Mouse (Mus musculus): ENCODE data around the gene Srarp. TPM values are rescaled to one million over a fixed set of nuclear protein-coding genes. Genes with fewer than 3 reads are reported as not detected.

Gene Srarp
- total RNA-seq, 1 experiment: not detected

DNA sequence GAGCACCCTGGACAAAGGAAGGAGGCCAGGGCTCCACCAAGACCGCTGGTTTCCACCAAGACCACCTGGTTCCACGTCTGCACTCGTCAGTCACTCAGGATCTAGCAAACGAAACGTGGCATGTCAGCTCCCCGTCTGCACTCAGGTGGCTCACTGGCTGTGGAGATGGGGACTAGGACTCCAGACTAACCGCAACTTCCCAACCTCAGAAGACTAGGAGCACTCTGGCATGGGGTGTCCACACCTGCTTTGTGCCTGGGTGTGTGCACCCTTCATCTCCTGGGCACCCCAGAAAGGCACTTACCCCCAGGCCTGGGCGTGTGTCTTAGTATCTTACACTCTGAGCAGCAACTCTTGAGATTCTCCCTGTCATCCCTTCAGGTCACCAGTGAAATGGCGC is 23.9 kb upstream of the Srarp start:
- no peak for DNase-seq (ENCODE audit: low read depth, low spot score)
- Histone ChIP-seq H3K4me1 (ENCODE audit: control insufficient read depth in 2 of 2, insufficient read depth in 2 of 2, low read length in 2 of 2, poor library complexity in 1 of 2) (peaks cover 2 to 16% of the 10 kb centered on the region in 2 experiments; a peak in 3 of 4 replicates), H3K9ac (ENCODE audit: insufficient read depth, low read depth, low read length, poor library complexity, severe bottlenecking) (no peak overlapping the region), H3K36me3 (ENCODE audit: control insufficient read depth, insufficient read depth, low read length, poor library complexity, severe bottlenecking) (peaks cover 7% of the 10 kb centered on the region; the same call in 1 of the 2 replicates), H3K4me3 (ENCODE audit: insufficient read depth in 1 of 2, low read depth in 1 of 2, low read length in 2 of 2, poor library complexity in 1 of 2, severe bottlenecking in 1 of 2) (no peak overlapping the region), H3K9me3 (ENCODE audit: control insufficient read depth, insufficient read depth, low read depth, low read length) (no peaks in the 10 kb centered on the region), H3K27ac (ENCODE audit: insufficient read depth, low read depth, low read length, poor library complexity, severe bottlenecking) (no peak overlapping the region)
- no peak for TF ChIP-seq ZNF384 (IDR thresholded peaks at IDR 0.05; ENCODE audit: low read depth, low read length)
- no peak for TF ChIP-seq ZC3H11A (IDR thresholded peaks at IDR 0.05; ENCODE audit: borderline replicate concordance, low read depth, low read length)
- TF ChIP-seq HCFC1 (IDR thresholded peaks at IDR 0.05; ENCODE audit: borderline replicate concordance, insufficient read depth, low read length): no peak
- TF ChIP-seq MAFK (IDR thresholded peaks at IDR 0.05; ENCODE audit: insufficient read depth, low read depth, low read length): no peak
- TF ChIP-seq CHD2 (IDR thresholded peaks at IDR 0.05; ENCODE audit: low read depth, low read length): no peak
- in situ Hi-C loops (cut with MboI; ENCODE audit: low sequenced_read_pairs in 2 of 2, unreplicated experiment in 2 of 2): no loop called here

- no peak for TF ChIP-seq HCFC1 (IDR thresholded peaks at IDR 0.05; ENCODE audit: borderline replicate concordance, insufficient read depth, low read length)
- in situ Hi-C loops (cut with MboI; ENCODE audit: low sequenced_read_pairs in 2 of 2, unreplicated experiment in 2 of 2): no loop called here
- no peak for DNase-seq (ENCODE audit: low read depth, low spot score)
- Histone ChIP-seq H3K27ac (ENCODE audit: insufficient read depth, low read depth, low read length, poor library complexity, severe bottlenecking) (no peak overlapping the region), H3K36me3 (ENCODE audit: control insufficient read depth, insufficient read depth, low read length, poor library complexity, severe bottlenecking) (peaks cover 6% of the 10 kb centered on the region; the same call in 1 of the 2 replicates), H3K9ac (ENCODE audit: insufficient read depth, low read depth, low read length, poor library complexity, severe bottlenecking) (no peak overlapping the region), H3K4me1 (ENCODE audit: control insufficient read depth in 2 of 2, insufficient read depth in 2 of 2, low read length in 2 of 2, poor library complexity in 1 of 2) (peaks cover 2 to 16% of the 10 kb centered on the region in 2 experiments; a peak in 3 of 4 replicates), H3K9me3 (ENCODE audit: control insufficient read depth, insufficient read depth, low read depth, low read length) (no peaks in the 10 kb centered on the region), H3K4me3 (ENCODE audit: insufficient read depth in 1 of 2, low read depth in 1 of 2, low read length in 2 of 2, poor library complexity in 1 of 2, severe bottlenecking in 1 of 2) (no peak overlapping the region)
Observed at GRCm38 (mm10) chr4:141458888-141459287, 23.0 kb upstream of the Srarp start.

GRCm38 (mm10) chr4:141458236-141458635 is 22.3 kb upstream of the Srarp start:
- Histone ChIP-seq H3K4me1 (ENCODE audit: control insufficient read depth in 2 of 2, insufficient read depth in 2 of 2, low read length in 2 of 2, poor library complexity in 1 of 2) (peaks cover 2 to 16% of the 10 kb centered on the region in 2 experiments; a peak in 3 of 4 replicates), H3K9ac (ENCODE audit: insufficient read depth, low read depth, low read length, poor library complexity, severe bottlenecking) (no peak overlapping the region), H3K9me3 (ENCODE audit: control insufficient read depth, insufficient read depth, low read depth, low read length) (no peaks in the 10 kb centered on the region), H3K36me3 (ENCODE audit: control insufficient read depth, insufficient read depth, low read length, poor library complexity, severe bottlenecking) (peaks cover 5% of the 10 kb centered on the region; the same call in 1 of the 2 replicates), H3K4me3 (ENCODE audit: insufficient read depth in 1 of 2, low read depth in 1 of 2, low read length in 2 of 2, poor library complexity in 1 of 2, severe bottlenecking in 1 of 2) (no peak overlapping the region), H3K27ac (ENCODE audit: insufficient read depth, low read depth, low read length, poor library complexity, severe bottlenecking) (peak overlapping the region; percentile 11; the same call in 1 of the 2 replicates)
- in situ Hi-C loops (cut with MboI; ENCODE audit: low sequenced_read_pairs in 2 of 2, unreplicated experiment in 2 of 2): no loop called here
- no peak for TF ChIP-seq ZC3H11A (IDR thresholded peaks at IDR 0.05; ENCODE audit: borderline replicate concordance, low read depth, low read length)
- TF ChIP-seq ZNF384 (IDR thresholded peaks at IDR 0.05; ENCODE audit: low read depth, low read length): no peak
- no peak for TF ChIP-seq CHD2 (IDR thresholded peaks at IDR 0.05; ENCODE audit: low read depth, low read length)
- TF ChIP-seq MAFK (IDR thresholded peaks at IDR 0.05; ENCODE audit: insufficient read depth, low read depth, low read length): no peak
- no peak for TF ChIP-seq HCFC1 (IDR thresholded peaks at IDR 0.05; ENCODE audit: borderline replicate concordance, insufficient read depth, low read length)
- DNase-seq (ENCODE audit: low read depth, low spot score): no peak

DNA sequence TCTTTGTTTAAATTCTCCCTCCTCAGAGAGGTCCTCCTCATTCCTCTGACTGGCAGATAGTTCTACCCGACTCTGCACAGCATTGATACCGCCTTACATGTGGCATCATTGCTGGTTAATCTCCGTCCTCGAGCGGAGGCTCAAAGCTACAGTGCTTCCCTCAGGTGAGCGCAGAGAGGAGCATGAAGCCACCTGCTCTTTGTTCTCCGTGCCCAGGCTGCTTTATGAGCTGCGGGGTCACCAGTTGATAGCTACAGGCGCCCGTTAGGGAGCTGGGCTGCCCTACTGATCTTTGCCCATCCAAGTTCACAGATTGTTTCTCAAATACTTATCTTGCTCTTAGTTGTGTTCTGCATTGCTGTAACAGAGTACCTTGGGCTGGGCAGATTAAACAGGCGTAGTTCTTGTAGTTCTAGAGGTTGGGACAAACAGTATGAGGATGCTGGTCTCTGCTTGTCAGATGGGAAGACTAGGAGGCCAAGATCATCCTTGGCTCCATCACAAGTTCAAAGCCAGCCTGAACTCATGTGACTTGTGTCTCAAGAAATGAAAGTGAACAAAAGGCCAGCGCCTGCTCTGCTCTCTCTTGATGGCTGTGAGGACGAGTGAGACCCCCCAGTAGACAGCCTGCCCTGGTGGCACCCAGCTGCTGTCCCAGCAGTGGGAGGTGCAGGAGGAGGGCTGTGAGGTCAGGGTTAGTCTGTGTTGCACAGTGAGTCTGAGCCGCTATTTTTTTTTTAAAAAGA is 20.5 kb upstream of the Srarp start:
- in situ Hi-C loops (cut with MboI; ENCODE audit: low sequenced_read_pairs in 2 of 2, unreplicated experiment in 2 of 2): no loop called here
- H3K27ac ChIP-seq (ENCODE audit: insufficient read depth, low read depth, low read length, poor library complexity, severe bottlenecking): no peak overlapping the region
- DNase-seq (ENCODE audit: low read depth, low spot score): no peak
- H3K9ac ChIP-seq (ENCODE audit: insufficient read depth, low read depth, low read length, poor library complexity, severe bottlenecking): no peak overlapping the region
- H3K4me1 ChIP-seq (ENCODE audit: control insufficient read depth in 2 of 2, insufficient read depth in 2 of 2, low read length in 2 of 2, poor library complexity in 1 of 2): peaks cover 2 to 14% of the 10 kb centered on the region in 2 experiments; a peak in 3 of 4 replicates
- H3K4me3 ChIP-seq (ENCODE audit: insufficient read depth in 1 of 2, low read depth in 1 of 2, low read length in 2 of 2, poor library complexity in 1 of 2, severe bottlenecking in 1 of 2): no peak overlapping the region
- peaks cover 2% of the 10 kb centered on the region; the same call in 1 of the 2 replicates for H3K36me3 ChIP-seq (ENCODE audit: control insufficient read depth, insufficient read depth, low read length, poor library complexity, severe bottlenecking)
- no peaks in the 10 kb centered on the region for H3K9me3 ChIP-seq (ENCODE audit: control insufficient read depth, insufficient read depth, low read depth, low read length)
- TF ChIP-seq HCFC1 (IDR thresholded peaks at IDR 0.05; ENCODE audit: borderline replicate concordance, insufficient read depth, low read length): no peak
- TF ChIP-seq MAFK (IDR thresholded peaks at IDR 0.05; ENCODE audit: insufficient read depth, low read depth, low read length): no peak
- TF ChIP-seq CHD2 (IDR thresholded peaks at IDR 0.05; ENCODE audit: low read depth, low read length): no peak
- TF ChIP-seq ZC3H11A (IDR thresholded peaks at IDR 0.05; ENCODE audit: borderline replicate concordance, low read depth, low read length): no peak
- TF ChIP-seq ZNF384 (IDR thresholded peaks at IDR 0.05; ENCODE audit: low read depth, low read length): no peak
